12 mouse cellular contexts compared by ENCODE assay signal in the genomic region with DNA sequence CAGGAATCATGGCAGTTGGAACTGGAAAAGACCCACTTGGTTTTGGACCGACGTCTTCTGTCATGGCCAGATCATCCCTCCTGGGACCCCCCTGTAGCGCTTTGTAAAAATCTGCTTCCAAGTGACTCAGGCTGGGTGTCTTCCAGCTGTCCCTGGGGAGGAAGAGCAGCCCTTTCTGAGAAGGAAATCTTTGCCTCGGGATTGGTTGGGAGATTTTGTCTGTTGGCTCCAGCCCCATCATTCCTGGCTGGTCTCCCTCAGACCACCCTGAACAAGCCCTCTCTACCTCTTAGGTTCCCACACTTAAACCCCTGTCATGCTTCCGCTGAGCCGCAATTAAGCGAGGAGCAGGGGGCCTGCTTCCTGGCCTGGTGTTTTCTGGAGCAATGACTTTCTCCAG.
DNase-seq lines count a peak whose midpoint lies in the region; ATAC-seq and TF ChIP-seq lines count a peak whose summit lies in the region.
"Had no signal": no experiment of that assay in that cellular context is flagged by ENCODE, and none has a peak within 500 bp of the region (broad histone marks: within the 10 kb centered on the region; RNA-seq: fewer than 3 reads in every experiment).

No protein-coding gene starts in this region.

- WGBS in lung, embryonic 14.5 days, result 27% methylated on average over 7 of the region's 7 CpGs
- 61% methylated on average over 7 of the region's 7 CpGs for WGBS in lung, adult 2 months

- no peak overlapping the region for H3K4me3 ChIP-seq in lung, embryonic 14.5 days (ENCODE audit: low read depth, low read length)
- no peak overlapping the region for H3K4me3 ChIP-seq in lung, adult 2 months (replicated peaks; ENCODE audit: extremely low read depth, low read depth, low read length)
- H3K4me3 ChIP-seq: hindbrain, embryonic 13.5 days had no signal

- no peak overlapping the region for H3K9ac ChIP-seq in lung, embryonic 14.5 days
- H3K9ac ChIP-seq: hindbrain, embryonic 13.5 days had no signal

- peaks cover 41% of the 10 kb centered on the region for H3K4me1 ChIP-seq in lung, embryonic 14.5 days (ENCODE audit: insufficient read depth)
- peaks cover 7% of the 10 kb centered on the region for H3K4me1 ChIP-seq in lung, adult 2 months (ENCODE audit: control insufficient read depth, insufficient read depth, low read length)

- no peaks in the 10 kb centered on the region for H3K27me3 ChIP-seq in lung, embryonic 14.5 days (ENCODE audit: insufficient read depth, low read length)
- H3K27me3 ChIP-seq: hindbrain, embryonic 13.5 days had no signal

- no peak overlapping the region for H3K4me2 ChIP-seq in lung, embryonic 14.5 days
- H3K4me2 ChIP-seq: hindbrain, embryonic 13.5 days had no signal

- no peak for TF ChIP-seq CTCF in lung, embryonic 14.5 days (IDR thresholded peaks at IDR 0.05; ENCODE audit: low read depth)
- no peak for TF ChIP-seq CTCF in lung, adult 2 months (IDR thresholded peaks at IDR 0.05; ENCODE audit: insufficient read depth, low read length)

- TF ChIP-seq POLR2A in lung, adult 2 months (IDR thresholded peaks at IDR 0.05; ENCODE audit: borderline replicate concordance, extremely low read depth, low read depth, low read length), result no peak

- no peaks in the 10 kb centered on the region for H3K9me3 ChIP-seq in lung, embryonic 14.5 days (ENCODE audit: low read depth, low read length)
- H3K9me3 ChIP-seq: hindbrain, embryonic 13.5 days had no signal

- H3K27ac ChIP-seq in lung, embryonic 14.5 days (ENCODE audit: low read depth), result peak overlapping the region; percentile 87
- H3K27ac ChIP-seq: hindbrain, embryonic 13.5 days had no signal

- peaks cover 11% of the 10 kb centered on the region for H3K36me3 ChIP-seq in lung, embryonic 14.5 days (ENCODE audit: insufficient read depth)
- H3K36me3 ChIP-seq: hindbrain, embryonic 13.5 days had no signal

- peak; percentile 92 for ATAC-seq in lung, embryonic 14.5 days (ENCODE audit: insufficient read depth)
- ATAC-seq in granulocyte monocyte progenitor cell, adult 5-6 weeks (replicated peaks; ENCODE audit: poor library complexity, severe bottlenecking), result no peak

- peak; percentile 89 for DNase-seq in lung, embryonic 14.5 days
- DNase-seq in lung, adult 2 months, result no peak
- DNase-seq in gastrocnemius, postnatal 10 days, result peak; percentile 55
- DNase-seq in heart, postnatal 10 days, result peak; percentile 81 to 86
- peak; percentile 75 for DNase-seq in skeletal muscle tissue, adult 2 months (ENCODE audit: low read depth, low spot score)
- DNase-seq in cerebellum, postnatal 25 days, result no peak
- no peak for DNase-seq in B cell, adult 2 months
- DNase-seq: cerebellum, adult 11-12 months; right cerebral cortex, adult 18-20 months; thymus, postnatal 36 days had no signal

- intact Hi-C loops in heart, postnatal 10 days (cut with DNase I), result no loop called here

Comparison
In these comparisons a context has a peak if more than half of its experiments do, and no peak if none do; other contexts are left out.
1. DNase-seq: peak in lung, embryonic 14.5 days (single experiment), gastrocnemius, postnatal 10 days (single experiment), heart, postnatal 10 days (2 of 2) and skeletal muscle tissue, adult 2 months (single experiment); none in lung, adult 2 months (single experiment), cerebellum, postnatal 25 days (0 of 2) and B cell, adult 2 months (0 of 2).